Mouse (Mus musculus): ENCODE data around the gene Ndufv3.
A peak's percentile ranks its signal among the peaks of the same experiment; 100 is the strongest.

Gene Ndufv3

DNA sequence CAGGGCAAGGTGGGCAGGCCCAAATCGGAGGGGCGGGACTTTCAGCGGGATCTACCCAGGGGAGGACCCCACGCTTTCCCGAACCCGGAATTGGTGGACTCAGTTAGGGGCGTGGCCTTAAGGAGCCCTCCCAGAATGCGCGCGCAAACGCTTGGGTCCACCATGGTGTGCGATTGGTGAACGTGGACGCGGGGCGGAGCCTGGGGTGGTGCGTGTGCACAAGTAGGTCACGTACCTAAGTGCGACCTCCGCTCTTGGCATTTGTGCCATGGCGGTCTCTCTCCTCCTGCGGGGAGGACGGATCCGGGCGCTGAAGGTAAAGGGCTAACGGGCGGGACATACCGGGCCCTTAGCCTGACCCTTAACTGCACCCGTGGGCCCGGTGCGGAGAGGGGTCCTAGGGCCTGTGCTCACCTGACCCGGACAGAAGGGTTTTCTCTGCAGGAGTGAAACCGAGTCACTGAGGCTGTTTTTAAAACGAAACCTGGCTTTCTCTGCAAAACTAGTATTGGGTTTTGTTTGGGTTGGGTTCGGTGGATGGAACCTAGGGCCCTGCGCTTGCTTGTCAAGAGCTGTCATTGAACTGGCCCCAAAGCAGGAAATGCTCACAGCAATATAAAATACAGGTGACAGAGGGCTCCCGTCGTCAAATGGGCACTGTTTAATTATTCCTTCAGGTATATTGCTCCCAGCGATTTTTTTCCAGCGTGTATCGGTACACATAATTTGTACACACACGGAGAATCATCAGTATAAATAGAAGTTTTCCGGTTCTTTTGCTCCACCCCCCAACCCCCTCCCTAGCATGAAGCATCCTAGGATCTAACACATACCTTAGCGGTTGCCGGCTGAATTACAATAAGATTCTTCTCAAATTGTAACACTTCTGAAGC, at the start of gene Ndufv3, which contains the start of gene Wdr4:
Gene Ndufv3, plus strand, starts transcription at position 170 of the 893 bp plus-strand sequence.
Gene Wdr4, minus strand, starts transcription at position 35 of the 893 bp plus-strand sequence.
- peak; percentile 98 to 99 for DNase-seq

DNA sequence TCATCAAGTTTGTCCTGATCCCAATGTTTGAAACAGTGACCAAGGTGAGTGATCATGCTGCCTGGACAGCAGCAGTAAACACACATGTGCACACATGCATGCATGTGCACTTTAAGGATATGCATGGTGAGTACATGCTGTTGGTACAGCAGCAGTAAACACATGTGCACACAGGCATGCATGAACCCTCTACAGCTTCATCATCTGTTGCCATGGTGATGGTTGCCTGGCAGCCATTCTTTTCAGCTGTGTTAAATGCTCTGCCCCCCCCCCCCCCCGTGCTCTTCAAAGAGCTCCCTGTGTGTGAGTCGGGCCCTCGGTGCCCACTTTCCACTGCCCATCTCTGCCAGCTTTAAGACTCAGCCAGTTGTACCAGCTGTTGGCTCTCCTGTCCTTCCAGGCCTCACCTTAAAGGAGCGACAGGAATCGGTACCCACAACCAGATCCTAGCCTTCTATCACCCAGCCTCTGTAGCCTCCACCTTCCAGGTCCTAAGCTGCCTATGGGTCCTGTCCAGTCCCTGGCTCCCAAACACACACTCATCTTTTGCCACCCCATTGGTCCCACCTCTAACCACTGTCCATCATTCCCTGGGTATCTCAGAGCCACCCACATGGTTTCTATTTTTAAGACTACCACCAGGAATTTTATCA, 49.0 kb upstream of the Ndufv3 start:
- no peak for DNase-seq

DNA sequence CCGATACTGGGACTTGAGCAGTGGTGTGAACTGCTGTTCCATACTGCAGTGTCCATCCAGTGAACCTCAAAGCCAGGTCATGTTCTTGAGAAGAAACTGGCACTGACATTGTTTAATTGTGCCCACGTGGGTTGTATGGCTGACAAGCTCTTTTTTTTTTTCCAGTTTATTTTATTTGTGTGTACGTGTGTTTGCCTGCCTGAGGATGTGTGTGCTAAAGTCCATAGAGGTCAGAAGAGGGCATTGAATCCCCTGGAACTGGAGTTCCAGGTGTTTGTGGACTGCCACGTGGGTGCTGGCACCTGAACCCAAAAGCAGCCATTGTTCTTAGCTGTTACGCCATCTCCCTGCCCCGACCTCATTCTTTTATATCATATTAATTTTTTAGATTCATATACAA, 45.5 kb upstream of the Ndufv3 start:
- no peak for DNase-seq

DNA sequence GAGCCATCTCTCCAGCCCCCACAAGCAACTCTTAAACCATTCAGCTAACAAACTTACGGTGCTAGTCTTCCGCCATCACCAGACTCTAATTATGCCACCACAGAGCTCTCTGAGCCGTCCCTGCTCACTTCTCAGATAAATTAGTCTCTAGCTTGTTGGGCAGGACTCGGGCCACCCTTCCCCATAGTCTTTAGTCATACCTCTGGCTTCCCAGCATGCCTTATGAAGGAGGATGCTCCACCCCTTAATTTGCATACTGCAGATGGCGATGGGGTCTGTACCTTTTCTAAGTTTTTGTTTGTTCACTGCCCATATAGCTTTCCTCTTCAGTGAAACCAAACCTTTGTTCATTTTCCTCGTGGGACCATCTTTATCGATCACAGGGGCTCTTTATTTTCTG, 41.3 kb upstream of the Ndufv3 start:
- DNase-seq, result no peak

DNA sequence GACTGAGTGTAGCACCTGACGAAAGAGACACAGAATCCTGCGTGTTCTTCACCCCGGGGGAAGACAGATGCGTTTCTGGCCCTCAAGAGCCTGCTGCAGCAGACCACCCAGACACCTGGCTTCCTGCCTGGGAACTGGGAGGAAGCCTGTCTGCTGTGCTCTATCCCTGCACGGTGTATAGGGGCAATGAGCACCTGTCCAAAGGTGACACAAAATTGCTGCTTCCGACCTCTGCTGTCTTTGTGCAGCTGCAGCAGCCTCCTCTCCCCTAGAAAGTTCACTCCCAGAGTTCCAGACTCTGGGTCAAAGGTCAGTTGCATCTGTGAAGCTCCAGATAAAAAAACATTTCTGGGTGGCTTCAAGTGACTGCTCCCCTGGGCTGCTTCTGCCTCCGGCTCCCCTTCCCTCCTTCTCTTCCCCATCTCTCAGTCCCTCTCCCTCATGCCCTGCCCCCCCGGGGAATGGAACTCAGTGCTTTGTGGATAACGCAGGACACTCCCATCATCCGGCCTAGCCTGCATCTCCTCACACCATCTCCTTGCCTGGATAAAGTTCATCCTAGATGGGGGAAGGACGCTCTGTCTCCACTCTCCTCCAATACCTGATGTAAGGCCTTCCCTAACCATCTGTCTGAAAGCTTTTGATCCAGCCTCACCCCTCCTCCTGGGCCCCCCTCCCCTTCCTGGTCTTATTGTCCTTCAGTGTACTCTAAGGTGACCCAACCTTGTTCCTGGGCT, 40.6 kb upstream of the Ndufv3 start:
- DNase-seq, result no peak

DNA sequence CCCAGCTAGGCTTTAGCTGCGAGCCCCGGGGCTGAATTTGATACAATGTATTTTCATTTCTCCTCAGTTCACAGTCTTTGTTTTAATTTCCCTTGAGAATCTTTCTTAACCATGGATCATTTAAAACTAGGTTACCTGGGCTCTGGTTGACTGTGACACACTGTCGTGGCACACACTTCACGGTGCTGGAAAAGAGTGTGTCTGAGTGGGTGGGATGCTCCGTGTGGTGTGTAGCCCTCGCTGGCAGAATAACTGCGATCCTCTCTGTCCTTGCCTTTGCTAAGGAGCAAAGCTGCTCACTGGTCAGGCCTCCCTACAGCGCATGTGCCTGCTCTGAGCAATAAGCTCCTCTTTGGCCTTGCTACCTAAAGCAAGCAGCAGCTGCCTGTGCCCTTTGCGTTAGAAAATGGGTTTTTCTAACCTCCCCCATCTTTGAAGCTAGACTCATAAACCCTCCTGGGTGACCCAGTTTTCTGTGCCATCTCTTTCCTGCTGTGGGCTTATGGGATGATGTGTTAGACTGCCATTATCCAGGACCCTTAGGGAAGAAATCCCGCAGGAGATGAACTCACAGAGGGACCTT, 33.2 kb upstream of the Ndufv3 start:
- DNase-seq, result no peak

DNA sequence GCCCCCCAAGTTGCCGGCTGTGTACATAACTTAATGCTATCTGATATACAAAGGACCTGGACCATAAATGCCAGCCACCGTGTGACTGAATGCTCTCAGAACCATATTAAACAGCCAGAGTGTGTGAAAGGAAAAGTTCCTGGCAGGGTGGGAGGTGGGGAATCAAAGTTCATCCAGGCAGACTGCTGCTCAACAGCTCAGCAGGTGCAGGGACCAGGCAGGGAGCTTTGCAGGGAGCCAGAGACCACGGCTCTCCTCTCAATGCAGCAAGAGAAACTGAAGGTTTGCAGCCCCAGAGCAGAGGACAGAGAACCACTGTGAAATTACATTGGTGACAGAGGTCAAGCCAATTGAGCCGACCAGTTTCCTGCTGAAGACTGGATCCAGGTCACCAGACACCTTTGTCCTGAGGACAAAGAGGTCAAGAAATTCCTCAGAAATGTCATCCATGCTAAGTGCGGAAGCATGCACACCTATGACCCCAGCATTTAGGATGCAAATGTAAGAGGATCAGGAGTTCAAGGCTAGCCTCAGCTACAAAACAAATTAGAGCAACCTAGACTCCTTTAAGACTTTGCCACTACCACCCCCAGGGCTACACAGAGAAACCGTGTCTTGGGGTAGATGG, 32.4 kb upstream of the Ndufv3 start:
- no peak for DNase-seq

DNA sequence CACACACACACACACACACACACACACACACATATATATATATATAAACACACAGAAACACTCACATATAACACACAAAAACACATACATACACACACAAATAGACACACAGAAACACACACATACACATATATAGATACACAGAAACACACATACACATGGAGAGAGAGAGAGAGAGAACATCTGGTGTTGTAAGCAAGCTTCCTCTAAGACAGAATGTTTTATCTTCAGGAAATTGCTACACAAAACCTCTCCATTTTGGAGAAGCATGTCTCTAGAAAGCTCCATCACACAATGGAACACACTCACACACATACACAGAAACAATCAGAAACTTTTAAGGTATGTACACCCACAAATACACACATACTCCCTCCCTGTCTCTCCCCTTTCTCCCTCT, 28.6 kb upstream of the Ndufv3 start:
- DNase-seq, result no peak

DNA sequence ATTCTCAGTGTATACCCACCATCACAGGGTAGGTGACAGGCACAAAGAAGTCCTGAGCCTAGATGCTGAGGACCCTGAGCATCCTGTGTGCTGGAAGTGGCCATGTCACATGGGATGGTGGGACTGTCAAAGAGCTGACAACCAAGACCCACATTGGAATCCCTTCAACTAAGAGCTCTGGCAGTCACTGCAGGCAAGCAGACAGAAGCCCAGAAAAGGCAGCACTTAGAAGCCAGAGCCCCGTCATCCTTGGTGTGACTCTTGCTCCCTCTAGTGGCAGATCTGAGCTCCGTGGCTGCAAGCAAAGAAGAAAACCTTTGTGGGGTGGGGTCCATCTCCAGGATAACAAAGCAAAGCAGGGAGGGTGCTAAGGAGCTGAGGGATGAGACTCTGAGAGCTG, 27.5 kb upstream of the Ndufv3 start:
- DNase-seq, result peak; percentile 77 to 83

DNA sequence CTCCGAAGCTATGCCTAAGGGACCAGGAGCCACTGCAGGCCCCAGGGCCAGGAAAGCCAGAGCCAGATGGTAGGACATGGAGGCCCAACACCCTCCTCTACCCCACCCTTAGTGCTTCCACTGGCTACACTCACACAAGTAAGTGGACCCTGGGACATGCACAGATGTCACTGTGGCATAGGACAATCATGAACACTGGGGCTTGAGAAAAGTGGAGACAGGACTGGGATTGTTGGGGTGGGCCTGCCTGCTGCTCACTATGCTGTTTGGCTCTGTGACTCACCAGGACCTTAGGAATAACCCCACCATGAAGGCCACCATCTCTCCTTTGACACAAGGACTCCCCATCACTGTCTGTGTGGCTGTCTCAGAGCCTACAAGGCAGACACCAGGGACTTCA, 24.9 kb upstream of the Ndufv3 start:
- DNase-seq, result no peak

DNA sequence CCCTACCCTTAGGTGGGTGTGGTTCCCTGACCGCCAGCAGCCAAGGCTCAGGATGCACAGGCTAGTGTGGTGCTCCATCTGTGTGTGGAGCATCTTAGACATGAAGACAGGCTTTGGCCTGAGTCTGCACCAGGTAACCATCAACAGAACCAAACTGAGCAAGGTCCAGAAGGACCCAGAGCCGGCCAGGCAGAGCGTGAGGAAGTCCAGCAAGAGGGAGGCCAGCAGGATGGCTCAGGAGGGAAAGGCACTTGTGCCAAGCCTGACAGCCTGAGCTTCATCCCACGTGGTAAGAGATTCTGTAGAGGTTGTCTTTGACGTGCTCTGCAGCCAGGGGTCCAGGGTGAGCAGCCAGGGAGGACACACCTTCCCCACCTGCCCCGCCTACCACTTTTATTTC, 22.2 kb upstream of the Ndufv3 start:
- peak; percentile 47 to 53 for DNase-seq

DNA sequence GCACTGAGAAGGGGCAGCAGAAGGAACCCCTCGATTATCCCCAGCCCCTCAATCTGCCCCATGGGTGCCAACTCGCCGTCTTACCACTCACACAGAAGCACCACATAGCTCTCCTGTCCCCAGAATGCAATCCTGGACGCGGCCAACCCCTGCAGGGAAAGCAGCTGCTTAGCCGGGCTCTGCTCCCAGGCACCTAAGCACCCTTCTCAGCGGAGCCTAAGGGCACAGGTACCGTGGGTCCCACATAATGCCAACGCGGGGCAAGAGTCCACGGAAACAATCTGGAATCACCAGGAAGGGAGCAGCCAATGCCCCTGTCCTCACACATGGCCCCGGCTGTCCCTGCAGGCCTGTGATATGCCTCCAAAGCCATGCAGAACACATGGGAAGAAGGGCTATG, 20.2 kb upstream of the Ndufv3 start:
- peak; percentile 40 to 46 for DNase-seq

DNA sequence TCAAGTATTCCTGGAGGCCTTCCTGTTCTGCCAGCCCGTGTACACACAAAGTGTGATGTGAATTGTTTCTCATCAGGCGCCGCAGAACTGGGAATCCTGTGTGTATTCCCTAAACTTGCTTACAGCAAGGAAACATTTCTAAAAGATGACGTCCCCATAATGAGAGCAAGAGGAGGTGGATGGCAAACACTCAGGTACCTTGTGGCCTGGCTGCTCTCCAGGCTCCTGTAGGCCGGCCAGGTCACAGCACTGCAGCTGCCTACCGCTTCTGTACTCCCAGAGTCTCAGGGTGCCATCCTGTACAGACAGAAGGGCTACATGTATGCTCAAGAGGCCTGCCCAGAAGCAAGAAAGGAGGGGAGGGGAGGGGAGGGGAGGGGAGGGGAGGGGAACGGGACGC, 19.5 kb upstream of the Ndufv3 start:
- no peak for DNase-seq

DNA sequence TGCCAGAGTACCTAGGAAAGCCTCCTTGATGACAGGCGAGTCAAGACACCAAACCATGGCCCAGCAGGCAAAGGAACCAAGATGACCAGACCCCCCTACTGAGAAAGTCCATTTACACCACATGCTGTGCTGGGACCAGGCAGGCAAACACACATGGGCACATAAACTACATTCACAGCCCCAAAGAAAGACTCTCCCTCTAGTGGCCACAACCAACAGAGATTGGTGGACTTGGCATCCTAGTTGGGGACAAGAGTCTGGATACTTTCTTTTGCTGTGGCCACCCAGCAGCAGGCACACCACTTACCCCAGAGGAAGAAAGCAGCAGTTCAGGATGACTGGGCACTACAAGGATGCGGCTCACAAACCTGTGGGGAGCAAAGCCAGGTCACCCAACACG, 19.0 kb upstream of the Ndufv3 start:
- DNase-seq, result no peak

DNA sequence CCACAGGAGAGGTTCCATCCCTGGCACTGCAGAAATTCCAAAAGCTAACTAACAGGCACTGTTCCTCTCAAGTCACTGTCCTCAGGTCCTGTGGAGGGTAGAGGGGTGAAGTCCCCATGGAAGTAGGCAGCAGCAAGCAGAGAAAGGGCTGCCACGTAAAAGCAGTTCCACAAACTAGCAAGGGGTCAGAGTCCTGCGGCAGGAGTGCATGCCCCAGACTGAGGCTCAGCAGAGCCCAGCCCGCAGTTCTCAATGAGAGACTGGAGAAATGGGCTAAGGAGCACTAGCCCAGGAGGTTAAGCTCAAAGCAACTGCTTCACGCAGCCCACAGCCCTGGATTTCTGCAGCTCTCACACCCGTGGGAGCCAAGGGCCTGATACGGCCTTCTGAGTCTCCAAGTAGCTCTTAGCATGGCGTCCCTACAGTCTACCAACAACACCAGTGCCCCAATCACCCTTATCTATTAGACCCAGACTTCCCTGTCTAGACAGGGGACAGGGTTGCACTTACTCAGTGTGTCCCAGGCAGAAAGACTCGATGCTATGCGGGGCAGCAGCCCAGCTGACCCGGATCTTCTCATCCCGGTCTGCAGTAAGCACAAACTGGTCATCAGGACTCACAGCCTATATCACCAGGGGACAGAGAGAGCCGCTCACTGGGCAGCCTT, 17.5 kb upstream of the Ndufv3 start:
- DNase-seq, result no peak

DNA sequence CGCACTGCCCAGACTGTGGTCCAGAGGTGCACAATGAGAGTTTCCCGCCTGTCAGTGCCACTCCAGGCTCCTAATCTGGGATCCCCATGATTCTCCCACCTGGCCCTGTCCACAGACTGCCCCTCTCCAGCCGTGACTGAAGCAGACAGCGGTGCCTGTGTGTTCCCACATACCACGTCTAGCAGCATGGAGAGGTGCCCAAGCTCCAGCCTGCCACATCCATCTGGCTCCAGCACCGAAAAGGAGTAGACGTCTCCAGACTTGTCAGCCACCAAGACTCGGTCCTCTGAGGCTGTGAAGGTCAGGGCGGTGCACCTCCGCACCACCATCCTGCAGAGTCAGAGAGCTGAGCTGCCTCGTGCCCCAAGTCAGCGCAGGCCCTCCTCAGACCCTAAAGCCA, 16.6 kb upstream of the Ndufv3 start:
- DNase-seq, result no peak

DNA sequence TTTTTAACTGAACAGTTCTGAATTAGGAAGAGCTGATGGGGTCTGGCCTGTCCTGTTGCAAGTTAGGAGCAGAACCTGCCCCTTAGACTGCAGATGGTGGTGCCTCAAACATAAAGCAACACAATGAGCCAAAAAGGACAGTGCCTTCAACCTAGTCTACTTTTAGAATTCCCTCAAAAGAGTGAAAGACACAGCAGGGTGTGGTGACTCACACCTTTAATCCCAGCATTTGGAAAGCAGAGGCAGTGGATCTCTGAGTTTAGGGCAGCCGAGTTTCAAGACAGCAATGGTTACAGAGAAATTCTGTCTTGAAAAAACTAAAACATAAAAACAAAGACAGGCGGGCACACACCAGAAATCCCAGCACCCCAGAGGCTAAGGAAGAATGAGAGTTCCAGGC, 16.0 kb upstream of the Ndufv3 start:
- DNase-seq, result no peak

DNA sequence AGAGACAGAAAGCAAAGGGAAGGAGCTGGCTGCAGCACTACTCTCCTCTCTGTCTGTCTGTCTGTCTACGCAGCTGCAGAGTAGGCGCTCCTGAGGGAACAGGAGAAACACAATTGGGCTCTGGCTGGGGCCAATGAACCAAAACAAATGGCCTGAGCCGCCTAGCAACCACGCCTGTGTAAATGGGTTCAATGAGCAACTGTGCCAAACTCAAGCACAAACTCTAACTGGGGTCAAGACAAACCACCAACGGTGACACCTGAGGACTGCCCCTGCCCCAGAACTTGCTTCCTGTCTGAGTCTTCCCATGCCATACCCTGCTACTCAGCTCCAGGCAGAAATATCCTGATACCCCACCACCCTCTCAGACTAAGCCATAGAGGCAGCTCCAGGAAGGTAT, 14.9 kb upstream of the Ndufv3 start:
- DNase-seq, result no peak

DNA sequence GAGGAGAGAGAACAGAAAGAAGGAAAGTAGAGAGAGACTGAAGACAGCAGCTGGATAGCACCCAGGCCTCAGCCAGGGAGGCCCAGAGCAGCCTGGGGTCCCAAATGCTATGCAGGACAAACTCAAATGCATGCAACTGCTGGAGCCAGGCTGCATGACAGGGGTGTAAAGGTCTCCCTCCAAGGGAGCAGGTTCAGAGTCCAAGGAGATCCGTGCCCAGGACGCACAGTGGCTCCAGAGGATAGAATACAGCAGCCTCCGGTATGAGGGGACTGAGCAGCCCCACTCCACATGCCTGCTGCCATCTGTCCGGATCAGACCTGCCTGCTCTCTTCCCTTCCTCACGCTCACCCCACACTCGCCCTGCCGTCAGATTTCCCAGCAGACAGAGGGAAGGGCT, 13.6 kb upstream of the Ndufv3 start:
- no peak for DNase-seq

DNA sequence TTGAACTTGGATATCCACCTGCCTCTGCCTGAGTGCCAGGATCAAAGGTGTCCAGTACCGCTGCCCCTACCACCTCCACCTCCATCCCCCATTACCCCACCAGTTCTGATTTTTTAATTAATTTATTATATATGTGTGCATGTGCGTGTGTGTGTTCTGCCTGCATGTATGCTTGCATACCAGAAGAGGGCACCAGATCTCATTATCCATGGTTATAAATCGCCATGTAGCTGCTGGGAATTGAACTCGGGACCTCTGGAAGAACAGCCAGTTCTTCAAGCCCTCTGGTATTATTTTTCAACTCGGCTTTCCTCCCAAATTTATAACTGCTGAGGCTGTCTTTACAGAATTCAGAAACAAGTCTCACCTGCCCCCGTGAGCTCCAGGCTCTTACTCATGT, 9.0 kb upstream of the Ndufv3 start:
- no peak for DNase-seq

DNA sequence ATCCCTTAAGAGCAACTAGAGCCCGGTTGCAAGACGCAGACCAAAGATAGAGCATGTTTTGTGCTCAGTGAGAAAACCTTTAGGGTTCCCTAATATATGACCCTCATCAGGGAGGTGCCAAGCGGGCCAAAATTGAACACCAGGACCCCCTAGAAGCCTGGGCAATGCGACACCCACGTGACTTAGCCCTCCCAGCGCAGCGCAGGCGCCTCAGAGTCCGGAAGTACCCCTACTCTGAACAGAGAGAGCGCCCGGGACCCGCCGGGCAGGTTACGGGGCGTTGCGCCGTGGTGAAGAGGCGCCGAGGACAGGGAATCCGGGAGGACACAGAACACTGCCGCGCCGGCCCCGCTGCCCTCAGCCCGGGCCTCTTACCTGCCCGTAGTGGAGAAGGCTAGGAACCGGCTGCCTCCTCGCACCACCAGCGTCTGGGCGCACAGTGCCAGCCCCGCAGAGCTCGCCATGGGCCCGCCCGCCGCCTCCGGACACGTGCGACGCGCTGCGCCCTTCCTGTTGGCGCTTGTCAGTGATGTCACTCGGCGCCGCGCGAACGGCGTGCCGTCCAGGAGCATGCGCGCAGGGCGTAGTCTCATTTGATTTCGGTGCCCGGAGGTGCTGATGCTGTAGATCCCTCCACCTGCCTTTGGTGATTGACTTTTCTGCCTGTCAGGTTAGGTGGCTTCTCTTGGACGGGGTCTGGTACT, 8.0 kb upstream of the Ndufv3 start:
- DNase-seq, result peak; percentile 86 to 90

DNA sequence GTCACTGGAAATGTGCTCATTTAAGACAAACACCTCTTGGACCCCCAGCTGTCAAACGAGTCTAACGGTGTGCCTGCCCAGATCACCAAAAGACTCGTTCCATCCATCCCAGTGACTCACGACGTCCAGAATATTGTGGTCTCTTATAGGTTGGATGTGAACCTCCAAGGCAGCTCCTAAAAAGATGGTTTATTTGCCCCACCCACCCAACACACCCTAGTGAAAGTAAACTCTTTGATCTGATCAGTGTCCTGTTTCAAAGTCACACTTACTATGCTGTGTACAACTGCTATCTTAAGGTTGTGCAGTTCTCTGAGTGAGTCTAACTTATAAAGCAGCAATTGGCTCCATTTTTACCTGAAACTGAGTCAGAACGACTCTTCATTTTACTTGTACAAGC, 7.3 kb upstream of the Ndufv3 start:
- no peak for DNase-seq
